5 mouse cellular contexts compared by ENCODE assay signal in genomic region chr12:92891126-92891525, GRCm38 (mm10).
ATAC-seq lines count a peak whose summit lies in the region.

No protein-coding gene starts in this region.

- ATAC-seq in CD4-positive, CD25-positive, alpha-beta regulatory T cell, adult 4 months: peak; percentile 54
- peak; percentile 66 for ATAC-seq in activated CD4-positive, CD25-positive, alpha-beta regulatory T cell, adult 4 months
- ATAC-seq in granulocyte monocyte progenitor cell, adult 5-6 weeks (replicated peaks; ENCODE audit: poor library complexity, severe bottlenecking): peak; percentile 69
- peak; percentile 44 for ATAC-seq in inflammation-experienced regulatory T-cells, adult 6 months
- ATAC-seq in megakaryocyte progenitor cell, adult 5-6 weeks (replicated peaks; ENCODE audit: poor library complexity): peak; percentile 42; the same call in 1 of the 2 replicates

Comparison
In these comparisons a context has a peak if more than half of its experiments do, and no peak if none do; other contexts are left out.
1. Peak in every context shown above with its lines: ATAC-seq.